Mouse (Mus musculus) ES-E14 (cell line): ENCODE measurements at regions not wholly inside any gene's neighbourhood (a gene's known extent, or its start where the extent isn't known, plus 50 kb on each side); places are given as distances from the start of the nearest gene placed in this dataset.
"Not testable (repeated sequence)": the region's sequence is repeated elsewhere in the genome, so short reads cannot be mapped to it uniquely, and the experiment has no call there.

ENCODE experiments used
- DNase-seq: peaks from one replicate; pipeline ENCODE4 v3.0.0-alpha.2; 2013; ENCODE audit warnings: low read depth, low spot score
- H3K27ac ChIP-seq: 2 replicates; pipeline ENCODE4 v1.5.1; 2012; ENCODE audit warnings: low read depth, mild to moderate bottlenecking, low read length, moderate library complexity, mixed read lengths; ENCODE audit not compliant: poor library complexity, insufficient read depth, severe bottlenecking
- H3K36me3 ChIP-seq: 2 replicates; pipeline ENCODE4 v1.6.1; 2012; ENCODE audit warnings: mild to moderate bottlenecking, low read length, moderate library complexity, mixed read lengths; ENCODE audit not compliant: control insufficient read depth, poor library complexity, insufficient read depth, severe bottlenecking
- H3K4me1 ChIP-seq, 2 experiments: fragments of 150-350 bp in 1 of 2; sonication (generic) in 1 of 2; 2 replicates each; pipeline ENCODE4 v1.6.1; 2012; ENCODE audit warnings: low read length in 2 of 2, mild to moderate bottlenecking in 1 of 2, mixed read lengths in 1 of 2; ENCODE audit not compliant: control insufficient read depth in 2 of 2, insufficient read depth in 2 of 2, poor library complexity in 1 of 2
- H3K4me3 ChIP-seq, 2 experiments: fragments of 150-350 bp in 1 of 2; sonication (generic) in 1 of 2; 2 replicates each; pipeline ENCODE4 v1.5.1; 2012; ENCODE audit warnings: low read length in 2 of 2, low read depth in 1 of 2, mild to moderate bottlenecking in 1 of 2, mixed read lengths in 1 of 2; ENCODE audit not compliant: insufficient read depth in 1 of 2, poor library complexity in 1 of 2, severe bottlenecking in 1 of 2
- H3K9ac ChIP-seq: 2 replicates; pipeline ENCODE4 v1.6.1; 2012; ENCODE audit warnings: low read depth, mild to moderate bottlenecking, low read length, mixed read lengths; ENCODE audit not compliant: poor library complexity, insufficient read depth, severe bottlenecking
- H3K9me3 ChIP-seq: fragments of 150-350 bp; sonication (generic); 2 replicates; pipeline ENCODE4 v1.6.1; 2012; ENCODE audit warnings: low read depth, mild to moderate bottlenecking, low read length; ENCODE audit not compliant: control insufficient read depth, insufficient read depth
- CHD2 ChIP-seq: IDR thresholded peaks from 2 replicates; pipeline ENCODE4 v1.6.1; 2014; ENCODE audit warnings: mild to moderate bottlenecking, low read depth, low read length, inconsistent platforms
- HCFC1 ChIP-seq: IDR thresholded peaks from 2 replicates; pipeline ENCODE4 v1.6.1; 2012; ENCODE audit warnings: low read length, inconsistent platforms, borderline replicate concordance; ENCODE audit not compliant: insufficient read depth
- MAFK ChIP-seq: IDR thresholded peaks from 2 replicates; pipeline ENCODE4 v1.6.1; 2014; ENCODE audit warnings: mild to moderate bottlenecking, low read depth, low read length, inconsistent platforms; ENCODE audit not compliant: insufficient read depth
- ZC3H11A ChIP-seq: IDR thresholded peaks from 2 replicates; pipeline ENCODE4 v1.6.1; 2012; ENCODE audit warnings: low read depth, mild to moderate bottlenecking, inconsistent platforms, low read length, borderline replicate concordance
- ZNF384 ChIP-seq: IDR thresholded peaks from 2 replicates; pipeline ENCODE4 v1.6.1; 2012; ENCODE audit warnings: low read depth, low read length, inconsistent platforms
- in situ Hi-C, 2 experiments: fragments of 600-800 bp; cut with MboI; formaldehyde crosslinking; loops; one replicate each; pipeline ENCODE4 v1.15.1; 2025; ENCODE audit warnings: low sequenced_read_pairs in 2 of 2, inconsistent platforms in 1 of 2; ENCODE audit not compliant: unreplicated experiment in 2 of 2

GRCm38 (mm10) chr3:6858982-6859865, 239.0 kb upstream of the 1700008P02Rik start:
- no peak for DNase-seq
- no peaks in the 10 kb centered on the region for H3K9me3 ChIP-seq
- H3K36me3 ChIP-seq, result no peaks in the 10 kb centered on the region
- H3K9ac ChIP-seq, result no peak overlapping the region
- no peak for TF ChIP-seq HCFC1
- TF ChIP-seq ZNF384, result no peak
- no peak for TF ChIP-seq MAFK
- TF ChIP-seq CHD2, result no peak
- no peak for TF ChIP-seq ZC3H11A
- H3K27ac ChIP-seq, result no peak overlapping the region
- no peaks in the 10 kb centered on the region for H3K4me1 ChIP-seq
- in situ Hi-C loops, result no loop called here
- no peak overlapping the region for H3K4me3 ChIP-seq

DNA sequence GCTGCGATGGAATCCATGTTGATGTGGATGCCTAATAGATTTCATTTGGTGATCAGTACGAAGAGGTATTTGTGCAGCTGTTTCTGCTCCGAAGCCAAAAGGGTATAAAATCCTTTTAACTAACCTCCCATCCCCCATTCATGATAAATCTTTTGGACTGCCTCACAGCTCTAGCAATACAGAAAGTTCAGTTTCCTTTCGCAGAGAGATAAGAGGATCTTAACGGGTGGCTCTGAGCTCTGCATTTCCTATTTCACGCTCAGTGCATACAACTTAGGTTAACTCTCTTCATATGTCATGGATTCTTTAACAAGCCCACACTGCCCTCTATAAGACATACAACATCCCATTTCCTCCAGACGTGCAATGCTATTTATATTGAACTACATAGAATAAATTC, 199.1 kb upstream of the 1700008P02Rik start:
- TF ChIP-seq HCFC1 (no peak), MAFK (no peak), CHD2 (no peak), ZNF384 (no peak), ZC3H11A (no peak)
- H3K4me3 ChIP-seq, result no peak overlapping the region
- no peak overlapping the region for H3K9ac ChIP-seq
- H3K9me3 ChIP-seq, result no peaks in the 10 kb centered on the region
- no peaks in the 10 kb centered on the region for H3K4me1 ChIP-seq
- no peaks in the 10 kb centered on the region for H3K36me3 ChIP-seq
- no peak overlapping the region for H3K27ac ChIP-seq
- DNase-seq, result no peak
- in situ Hi-C loops, result no loop called here

DNA sequence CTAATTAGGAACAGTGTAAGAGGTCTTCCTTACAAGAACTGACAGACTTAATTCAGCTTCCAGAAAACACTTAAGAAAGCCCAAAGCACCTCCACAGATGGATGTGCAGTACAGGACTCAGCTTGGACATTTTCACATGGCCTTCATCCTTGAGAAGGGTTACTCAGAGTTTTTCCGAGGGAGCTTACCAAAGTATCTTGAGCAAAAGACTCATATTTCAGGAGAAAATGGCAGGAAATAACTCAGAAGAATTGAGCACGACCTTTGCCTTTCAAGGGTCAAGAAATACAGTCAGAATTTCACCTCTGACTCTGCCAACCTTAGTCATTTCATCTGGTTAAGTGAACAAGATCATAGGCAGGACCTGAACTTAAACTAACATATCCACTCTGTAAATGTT, 192.1 kb upstream of the 1700008P02Rik start:
- Histone ChIP-seq H3K36me3 (no peaks in the 10 kb centered on the region), H3K9ac (no peak overlapping the region), H3K9me3 (no peaks in the 10 kb centered on the region), H3K27ac (no peak overlapping the region), H3K4me1 (no peaks in the 10 kb centered on the region), H3K4me3 (no peak overlapping the region)
- DNase-seq, result no peak
- in situ Hi-C loops, result no loop called here
- TF ChIP-seq ZNF384 (no peak), CHD2 (no peak), HCFC1 (no peak), ZC3H11A (no peak), MAFK (no peak)

GRCm38 (mm10) chr3:6809381-6809950, 189.2 kb upstream of the 1700008P02Rik start:
- H3K4me1 ChIP-seq, result no peaks in the 10 kb centered on the region
- no peak overlapping the region for H3K9ac ChIP-seq
- DNase-seq, result no peak
- TF ChIP-seq HCFC1, result no peak
- no peak for TF ChIP-seq CHD2
- TF ChIP-seq ZC3H11A, result no peak
- no peak for TF ChIP-seq MAFK
- TF ChIP-seq ZNF384, result no peak
- H3K4me3 ChIP-seq, result no peak overlapping the region
- in situ Hi-C loops, result no loop called here
- H3K36me3 ChIP-seq, result no peaks in the 10 kb centered on the region
- H3K9me3 ChIP-seq, result no peaks in the 10 kb centered on the region
- H3K27ac ChIP-seq, result no peak overlapping the region

GRCm38 (mm10) chr3:6800092-6800716, 180.0 kb upstream of the 1700008P02Rik start:
- H3K9me3 ChIP-seq, H3K27ac ChIP-seq, H3K9ac ChIP-seq, H3K4me1 ChIP-seq, H3K4me3 ChIP-seq, H3K36me3 ChIP-seq, DNase-seq, in situ Hi-C loops: not testable (repeated sequence)
